Mouse (Mus musculus) kidney, postnatal 0 days (tissue): ENCODE results near the gene Dlg5. TPM values are rescaled to one million over a fixed set of nuclear protein-coding genes. Genes with fewer than 3 reads are reported as not detected.

Experiments used
- ATAC-seq: fragments of 200-750 bp; cut with Nextera tagmentation; replicated peaks from 2 replicates; pipeline ENCODE4 v1.8.0; 2017; ENCODE audit warnings: low read depth, moderate number of reproducible peaks, moderate TSS enrichment, moderate library complexity; ENCODE audit not compliant: low FRiP score
- DNase-seq: peaks from one replicate; pipeline ENCODE4 v3.0.0-alpha.2; 2016; ENCODE audit warnings: low spot score
- H3K27ac ChIP-seq: fragments of 300-500 bp; sonication (generic); 2 replicates; pipeline ENCODE4 v1.5.1; 2014; ENCODE audit warnings: mild to moderate bottlenecking
- H3K27me3 ChIP-seq: fragments of 300-500 bp; sonication (generic); 2 replicates; pipeline ENCODE4 v1.6.1; 2014; ENCODE audit warnings: low read length, mixed read lengths; ENCODE audit not compliant: insufficient read depth
- H3K36me3 ChIP-seq: fragments of 300-500 bp; sonication (generic); 2 replicates; pipeline ENCODE4 v1.6.1; 2014; ENCODE audit warnings: low read length, mixed read lengths; ENCODE audit not compliant: insufficient read depth
- H3K4me1 ChIP-seq: fragments of 300-500 bp; sonication (generic); replicated peaks from 2 replicates; pipeline ENCODE4 v1.6.1; 2014; ENCODE audit warnings: antibody characterized with exemption, low read length, mixed read lengths; ENCODE audit not compliant: insufficient read depth
- H3K4me2 ChIP-seq: fragments of 300-500 bp; sonication (generic); 2 replicates; pipeline ENCODE4 v1.6.1; 2014; ENCODE audit warnings: mild to moderate bottlenecking, low read length, moderate library complexity, mixed read lengths
- H3K4me3 ChIP-seq: fragments of 300-500 bp; sonication (generic); replicated peaks from 2 replicates; pipeline ENCODE4 v1.5.1; 2014; ENCODE audit warnings: low read depth, low read length
- H3K9ac ChIP-seq: fragments of 300-500 bp; sonication (generic); 2 replicates; pipeline ENCODE4 v1.6.1; 2014; ENCODE audit warnings: low read depth, low read length
- H3K9me3 ChIP-seq: fragments of 300-500 bp; sonication (generic); replicated peaks from 2 replicates; pipeline ENCODE4 v1.6.1; 2016; ENCODE audit warnings: low read length, inconsistent platforms, mixed read lengths
- CTCF ChIP-seq: IDR thresholded peaks from 2 replicates; pipeline ENCODE4 v1.5.1; 2016; ENCODE audit warnings: antibody characterized with exemption, low read depth, mild to moderate bottlenecking, moderate library complexity
- WGBS: fragments of 180-500 bp; shearing (Covaris S2); extraction: QIAGEN DNeasy Blood & Tissue Kit; methylation state at CpG from one replicate; pipeline ENCODE4 v1.1.7; 2014; 5-methylcytosine and 5-hydroxymethylcytosine counted together
- polyA plus RNA-seq: library from polyadenylated mRNA; unstranded; fragments of >200 nt; fragmentation: Nextera tagmentation; extraction: Ambion mirVana; gene quantifications from 2 replicates; pipeline ENCODE4 v1.2.1, GENCODE M21; 2015

Dlg5 gene
- polyA plus RNA-seq, 1 experiment from 2014 or later, result 10.3 TPM

DNA sequence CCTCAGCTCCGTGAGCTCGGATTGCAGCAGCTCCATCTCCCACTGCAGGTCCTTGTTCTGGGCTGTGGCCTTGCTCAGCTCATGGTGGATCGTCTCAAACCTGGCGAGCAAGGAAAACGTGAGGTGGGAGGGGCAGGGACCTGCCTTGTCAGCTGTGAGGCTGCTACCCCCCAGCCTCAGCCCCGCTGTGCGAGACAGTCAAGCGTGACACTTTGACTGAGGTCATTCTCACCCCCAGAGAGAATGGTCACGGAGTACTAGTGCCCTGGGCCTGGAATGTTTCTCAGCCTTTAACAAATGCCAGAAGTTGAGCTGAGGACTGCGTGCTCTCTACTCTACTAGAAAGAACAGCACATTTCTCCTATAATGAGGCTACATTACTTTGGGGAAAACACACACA, 69.1 kb downstream of the Dlg5 start:
- no peaks in the 10 kb centered on the region for H3K27me3 ChIP-seq
- H3K4me3 ChIP-seq, result no peak overlapping the region
- H3K9ac ChIP-seq, result no peak overlapping the region
- TF ChIP-seq CTCF, result no peak
- H3K4me2 ChIP-seq, result no peak overlapping the region
- DNase-seq (no peak), ATAC-seq (peak; percentile 75)
- H3K27ac ChIP-seq, result no peak overlapping the region
- H3K4me1 ChIP-seq, result no peaks in the 10 kb centered on the region
- WGBS, result 41% methylated on average over 10 of the region's 10 CpGs
- H3K9me3 ChIP-seq, result no peaks in the 10 kb centered on the region
- peaks cover 19% of the 10 kb centered on the region; the same call in 1 of the 2 replicates for H3K36me3 ChIP-seq

DNA sequence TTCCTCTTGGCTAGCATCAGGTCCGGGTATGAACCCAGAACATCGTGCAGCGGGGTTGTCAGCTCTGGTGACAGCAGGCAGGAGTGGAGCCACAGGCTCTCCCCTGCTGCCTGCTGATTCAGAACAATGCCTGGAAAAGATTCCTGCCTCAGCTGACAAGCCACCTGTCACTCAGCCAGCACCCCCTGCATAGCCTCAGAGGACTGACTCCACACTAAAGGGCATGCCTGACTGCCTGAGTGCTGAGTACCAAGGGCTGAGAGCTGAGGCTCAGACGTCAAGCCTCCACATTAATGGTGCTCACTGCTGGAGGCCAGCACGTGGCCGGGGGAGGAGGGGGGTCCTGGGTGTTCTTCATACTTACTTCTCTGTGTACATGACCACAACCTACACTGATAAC, 72.4 kb downstream of the Dlg5 start:
- Histone ChIP-seq H3K27ac (no peak overlapping the region), H3K4me3 (no peak overlapping the region), H3K4me1 (no peaks in the 10 kb centered on the region), H3K9ac (no peak overlapping the region), H3K27me3 (no peaks in the 10 kb centered on the region), H3K36me3 (peaks cover 47% of the 10 kb centered on the region), H3K4me2 (no peak overlapping the region), H3K9me3 (no peaks in the 10 kb centered on the region)
- WGBS, result 73% methylated on average over 6 of the region's 6 CpGs
- TF ChIP-seq CTCF, result no peak
- ATAC-seq (no peak), DNase-seq (no peak)

DNA sequence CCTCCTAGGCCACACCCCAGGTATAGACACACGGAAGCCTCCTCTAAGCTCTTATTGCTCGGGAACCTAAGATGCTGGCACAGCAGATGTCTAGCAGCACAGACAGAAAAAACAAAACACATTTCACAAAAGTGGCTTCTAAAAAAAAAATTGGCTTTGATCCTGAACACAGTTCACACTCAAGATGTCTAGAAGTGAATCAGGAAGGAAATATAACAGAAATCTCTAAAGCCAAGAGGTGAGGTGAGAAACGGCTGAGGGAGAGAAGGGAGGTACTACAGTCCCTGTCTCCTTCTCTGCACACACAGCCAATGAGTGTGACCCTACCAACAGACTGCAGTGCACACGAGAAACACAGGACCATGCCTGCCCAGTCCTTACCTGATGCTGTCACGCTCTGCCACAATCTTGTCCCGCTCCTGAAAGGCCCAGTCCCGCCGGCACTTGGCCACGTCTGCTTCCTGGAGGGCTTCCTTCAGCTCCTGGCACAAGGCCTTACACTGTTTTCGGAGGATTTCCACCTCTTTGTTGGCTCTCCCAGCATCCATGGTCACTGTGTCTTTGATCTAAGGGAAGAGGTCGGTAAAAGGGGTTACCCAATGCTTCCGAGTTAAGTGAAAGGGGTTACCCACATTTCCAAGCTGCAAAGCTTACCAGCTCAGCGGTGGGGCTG, 73.9 kb downstream of the Dlg5 start:
- no peaks in the 10 kb centered on the region for H3K9me3 ChIP-seq
- H3K36me3 ChIP-seq, result peaks cover 47% of the 10 kb centered on the region
- TF ChIP-seq CTCF, result no peak
- no peaks in the 10 kb centered on the region for H3K4me1 ChIP-seq
- no peak overlapping the region for H3K4me2 ChIP-seq
- H3K27me3 ChIP-seq, result no peaks in the 10 kb centered on the region
- no peak overlapping the region for H3K9ac ChIP-seq
- WGBS, result 78% methylated on average over 13 of the region's 13 CpGs
- H3K4me3 ChIP-seq, result no peak overlapping the region
- DNase-seq (no peak), ATAC-seq (no peak)
- H3K27ac ChIP-seq, result no peak overlapping the region

DNA sequence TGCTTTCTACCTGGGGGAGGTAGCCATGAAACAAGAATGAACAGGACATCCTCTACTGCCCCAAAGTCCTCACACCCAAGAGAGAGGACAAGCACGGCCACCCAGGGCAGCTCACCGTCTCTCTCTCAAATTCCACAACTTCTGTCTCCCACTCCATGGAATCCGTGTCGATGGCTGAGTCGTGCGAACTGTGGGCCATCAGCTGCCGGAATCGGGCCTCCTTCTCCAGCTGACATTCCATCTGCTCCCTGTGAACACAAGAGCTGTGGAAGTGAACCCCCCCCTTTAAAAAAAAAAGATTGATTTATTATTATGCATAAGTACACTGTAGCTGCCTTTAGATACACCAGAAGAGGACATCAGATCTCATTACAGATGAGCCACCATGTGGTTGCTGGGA, 79.7 kb downstream of the Dlg5 start:
- Histone ChIP-seq H3K27me3 (no peaks in the 10 kb centered on the region), H3K36me3 (peaks cover 46% of the 10 kb centered on the region), H3K4me3 (no peak overlapping the region), H3K9me3 (no peaks in the 10 kb centered on the region), H3K4me2 (no peak overlapping the region), H3K4me1 (no peaks in the 10 kb centered on the region), H3K27ac (no peak overlapping the region), H3K9ac (no peak overlapping the region)
- ATAC-seq, result no peak
- TF ChIP-seq CTCF, result no peak
- DNase-seq, result no peak
- WGBS, result 92% methylated on average over 8 of the region's 8 CpGs

DNA sequence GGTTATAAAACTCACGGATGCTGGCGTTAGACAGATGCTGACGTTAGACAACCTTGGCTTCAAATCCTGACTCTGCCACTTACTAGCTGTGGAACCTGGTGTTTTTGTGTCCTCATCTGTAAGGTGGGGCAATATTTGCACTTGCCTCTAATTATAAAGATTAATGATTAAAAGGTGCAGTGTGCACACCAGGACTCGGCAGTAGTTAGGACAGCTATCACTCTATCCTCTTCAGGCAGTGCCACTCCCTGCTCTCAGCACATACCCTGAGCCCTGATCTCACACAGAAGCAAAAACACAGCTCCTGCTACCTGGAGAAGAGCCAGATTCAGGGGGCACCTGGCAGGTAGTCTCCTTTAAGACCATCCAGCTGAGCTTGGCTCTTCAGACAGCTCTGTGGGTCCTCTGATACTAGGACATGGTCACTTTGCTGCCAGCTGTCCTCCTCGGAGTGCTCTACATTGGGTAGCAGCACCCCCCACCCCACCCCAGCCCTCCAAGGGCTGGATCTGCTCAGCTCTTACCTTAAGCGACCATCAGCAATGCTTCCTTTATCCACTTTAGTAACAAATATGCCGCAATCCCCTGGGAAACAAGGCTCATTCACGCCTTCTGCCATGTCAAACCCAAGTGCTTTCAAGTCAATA, 80.9 kb downstream of the Dlg5 start:
- no peak for TF ChIP-seq CTCF
- Histone ChIP-seq H3K9ac (no peak overlapping the region), H3K27ac (no peak overlapping the region), H3K27me3 (no peaks in the 10 kb centered on the region), H3K4me1 (no peaks in the 10 kb centered on the region), H3K9me3 (no peaks in the 10 kb centered on the region), H3K36me3 (peaks cover 41% of the 10 kb centered on the region), H3K4me2 (no peak overlapping the region), H3K4me3 (no peak overlapping the region)
- DNase-seq (no peak), ATAC-seq (no peak)
- WGBS, result 94% methylated on average over 8 of the region's 8 CpGs

DNA sequence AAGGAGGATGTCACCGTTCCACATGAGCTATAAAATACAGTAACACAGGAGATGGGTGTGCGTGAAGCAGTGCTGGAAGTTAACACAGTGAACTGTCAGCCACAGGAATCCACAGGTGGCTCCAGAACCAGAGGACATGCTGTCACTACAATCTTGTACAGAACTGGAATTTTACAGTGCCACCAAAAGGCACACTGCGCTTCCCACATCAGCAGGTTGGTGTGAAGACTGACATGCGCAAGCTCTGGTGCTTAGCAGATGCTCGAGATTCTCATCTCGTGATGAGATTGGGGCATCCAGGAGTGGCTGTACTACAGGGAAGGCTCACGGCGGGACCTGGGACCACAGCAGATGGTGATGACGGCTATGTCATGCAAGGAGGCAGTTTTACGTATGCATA, 82.9 kb downstream of the Dlg5 start:
- no peak overlapping the region for H3K4me3 ChIP-seq
- TF ChIP-seq CTCF, result no peak
- DNase-seq (no peak), ATAC-seq (no peak)
- peaks cover 41% of the 10 kb centered on the region for H3K36me3 ChIP-seq
- H3K9ac ChIP-seq, result no peak overlapping the region
- 93% methylated on average over 10 of the region's 10 CpGs for WGBS
- H3K4me2 ChIP-seq, result no peak overlapping the region
- no peaks in the 10 kb centered on the region for H3K27me3 ChIP-seq
- no peak overlapping the region for H3K27ac ChIP-seq
- H3K9me3 ChIP-seq, result no peaks in the 10 kb centered on the region
- H3K4me1 ChIP-seq, result no peaks in the 10 kb centered on the region

DNA sequence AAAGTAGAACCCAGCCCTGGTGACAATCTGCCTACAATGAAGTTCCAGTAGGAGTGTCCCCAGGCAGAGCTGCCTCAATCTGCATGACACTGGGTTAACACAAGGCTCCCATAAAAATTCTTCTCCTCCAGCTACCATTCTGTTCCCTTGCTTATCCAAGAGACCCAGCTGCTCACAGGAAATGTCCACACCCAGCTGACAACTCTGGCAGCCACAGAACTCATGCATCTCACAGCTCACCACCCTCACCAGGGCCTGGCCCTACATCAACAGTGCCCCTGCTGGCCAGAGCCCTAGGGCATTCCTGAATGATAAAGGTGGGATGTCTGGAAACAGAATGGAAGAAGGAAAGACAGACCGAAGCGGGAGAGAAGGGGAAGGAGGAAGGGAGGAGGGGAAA, 96.8 kb downstream of the Dlg5 start:
- Histone ChIP-seq H3K36me3 (peaks cover 65% of the 10 kb centered on the region), H3K9me3 (no peaks in the 10 kb centered on the region), H3K4me2 (no peak overlapping the region), H3K27me3 (no peaks in the 10 kb centered on the region), H3K27ac (no peak overlapping the region), H3K9ac (no peak overlapping the region), H3K4me3 (no peak overlapping the region), H3K4me1 (no peaks in the 10 kb centered on the region)
- DNase-seq, result no peak
- ATAC-seq, result no peak
- WGBS, result 92% methylated on average over 2 of the region's 2 CpGs
- peak; percentile 34; the same call in 1 of the 2 replicates for TF ChIP-seq CTCF
